Mouse (Mus musculus) kidney, postnatal 0 days (tissue): ENCODE data around the gene Tapbp. TPM values are rescaled to one million over a fixed set of nuclear protein-coding genes. Genes with fewer than 3 reads are reported as not detected.
A peak's percentile ranks its signal among the peaks of the same experiment; 100 is the strongest.

Experiments used
- ATAC-seq: fragments of 200-750 bp; cut with Nextera tagmentation; replicated peaks from 2 replicates; pipeline ENCODE4 v1.8.0; 2017; ENCODE audit warnings: low read depth, moderate number of reproducible peaks, moderate TSS enrichment, moderate library complexity; ENCODE audit not compliant: low FRiP score
- DNase-seq: peaks from one replicate; pipeline ENCODE4 v3.0.0-alpha.2; 2016; ENCODE audit warnings: low spot score
- H3K27ac ChIP-seq: fragments of 300-500 bp; sonication (generic); 2 replicates; pipeline ENCODE4 v1.5.1; 2014; ENCODE audit warnings: mild to moderate bottlenecking
- H3K27me3 ChIP-seq: fragments of 300-500 bp; sonication (generic); 2 replicates; pipeline ENCODE4 v1.6.1; 2014; ENCODE audit warnings: low read length, mixed read lengths; ENCODE audit not compliant: insufficient read depth
- H3K36me3 ChIP-seq: fragments of 300-500 bp; sonication (generic); 2 replicates; pipeline ENCODE4 v1.6.1; 2014; ENCODE audit warnings: low read length, mixed read lengths; ENCODE audit not compliant: insufficient read depth
- H3K4me1 ChIP-seq: fragments of 300-500 bp; sonication (generic); replicated peaks from 2 replicates; pipeline ENCODE4 v1.6.1; 2014; ENCODE audit warnings: antibody characterized with exemption, low read length, mixed read lengths; ENCODE audit not compliant: insufficient read depth
- H3K4me2 ChIP-seq: fragments of 300-500 bp; sonication (generic); 2 replicates; pipeline ENCODE4 v1.6.1; 2014; ENCODE audit warnings: mild to moderate bottlenecking, low read length, moderate library complexity, mixed read lengths
- H3K4me3 ChIP-seq: fragments of 300-500 bp; sonication (generic); replicated peaks from 2 replicates; pipeline ENCODE4 v1.5.1; 2014; ENCODE audit warnings: low read depth, low read length
- H3K9ac ChIP-seq: fragments of 300-500 bp; sonication (generic); 2 replicates; pipeline ENCODE4 v1.6.1; 2014; ENCODE audit warnings: low read depth, low read length
- H3K9me3 ChIP-seq: fragments of 300-500 bp; sonication (generic); replicated peaks from 2 replicates; pipeline ENCODE4 v1.6.1; 2016; ENCODE audit warnings: low read length, inconsistent platforms, mixed read lengths
- CTCF ChIP-seq: IDR thresholded peaks from 2 replicates; pipeline ENCODE4 v1.5.1; 2016; ENCODE audit warnings: antibody characterized with exemption, low read depth, mild to moderate bottlenecking, moderate library complexity
- WGBS: fragments of 180-500 bp; shearing (Covaris S2); extraction: QIAGEN DNeasy Blood & Tissue Kit; methylation state at CpG from one replicate; pipeline ENCODE4 v1.1.7; 2014; 5-methylcytosine and 5-hydroxymethylcytosine counted together
- polyA plus RNA-seq: library from polyadenylated mRNA; unstranded; fragments of >200 nt; fragmentation: Nextera tagmentation; extraction: Ambion mirVana; gene quantifications from 2 replicates; pipeline ENCODE4 v1.2.1, GENCODE M21; 2015

Tapbp gene
- polyA plus RNA-seq, 1 experiment from 2014 or later, result 53.2 TPM

- H3K27me3 ChIP-seq, result no peaks in the 10 kb centered on the region
- no peak; the same call in 1 of the 2 replicates for TF ChIP-seq CTCF
Observed at GRCm38 (mm10) chr17:33930280-33931158, 14.8 kb downstream of the Tapbp start.

DNA sequence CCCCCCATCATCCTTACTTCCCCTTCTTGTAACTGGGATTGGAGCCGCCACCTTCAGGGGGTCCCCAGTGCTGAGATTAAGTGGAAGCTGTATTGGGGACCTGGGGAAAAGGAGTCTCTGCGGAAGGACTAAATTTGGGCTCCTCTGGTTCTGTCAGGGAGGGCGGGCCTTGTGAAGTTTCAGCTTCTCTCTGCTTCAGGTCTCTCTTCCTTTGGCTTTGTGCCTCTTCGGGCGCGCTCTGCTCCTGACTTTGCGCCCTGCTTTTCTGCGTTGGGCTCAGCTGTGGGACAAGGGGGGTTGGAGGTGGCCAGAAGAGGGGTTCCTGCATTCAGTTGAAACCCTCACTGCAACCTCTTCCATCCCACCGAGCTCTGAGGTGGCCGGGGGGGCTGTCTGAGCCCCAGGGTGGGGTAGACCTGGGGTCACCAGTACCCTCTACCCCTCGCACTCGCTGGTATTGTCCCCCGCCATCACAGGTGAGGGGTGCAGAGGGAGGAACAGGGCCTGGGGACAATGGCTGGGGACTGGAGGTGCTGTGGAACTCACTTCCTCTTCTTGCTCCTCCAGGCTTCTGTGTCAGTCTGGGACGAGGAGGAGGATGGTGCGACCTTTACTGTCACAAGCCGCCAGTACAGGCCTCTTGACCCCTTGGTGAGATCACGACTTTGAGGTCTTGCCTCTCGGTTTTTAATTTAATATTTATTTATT lies 15.6 kb downstream of the Tapbp start:
- H3K9ac ChIP-seq, result peak overlapping the region; percentile 79
- H3K9me3 ChIP-seq, result no peaks in the 10 kb centered on the region
- no peak for TF ChIP-seq CTCF
- H3K36me3 ChIP-seq, result peaks cover 18% of the 10 kb centered on the region
- H3K4me2 ChIP-seq, result peak overlapping the region; percentile 100
- H3K27me3 ChIP-seq, result no peaks in the 10 kb centered on the region
- H3K27ac ChIP-seq, result 0 out of 2 replicates have a peak overlapping the region, but pooled peaks have one; percentile 4
- ATAC-seq (no peak), DNase-seq (no peak)
- H3K4me3 ChIP-seq, result peak overlapping the region; percentile 82
- H3K4me1 ChIP-seq, result peaks cover 3% of the 10 kb centered on the region; the same call in 1 of the 2 replicates
- WGBS, result 44% methylated on average over 18 of the region's 18 CpGs

More at GRCm38 (mm10) chr17:33930280-33931158, 14.8 kb downstream of the Tapbp start:
- H3K4me1 ChIP-seq, result peaks cover 3% of the 10 kb centered on the region; the same call in 1 of the 2 replicates
- peak overlapping the region; percentile 100 for H3K4me2 ChIP-seq
- 1% methylated on average over 39 of the region's 45 CpGs for WGBS
- H3K9ac ChIP-seq, result peak overlapping the region; percentile 79
- ATAC-seq (0 out of 2 replicates have a peak, but pooled peaks have one; percentile 5), DNase-seq (peak; percentile 41)
- peaks cover 13% of the 10 kb centered on the region for H3K36me3 ChIP-seq
- H3K27ac ChIP-seq, result peak overlapping the region; percentile 85
- H3K4me3 ChIP-seq, result peak overlapping the region; percentile 82
- H3K9me3 ChIP-seq, result no peaks in the 10 kb centered on the region

DNA sequence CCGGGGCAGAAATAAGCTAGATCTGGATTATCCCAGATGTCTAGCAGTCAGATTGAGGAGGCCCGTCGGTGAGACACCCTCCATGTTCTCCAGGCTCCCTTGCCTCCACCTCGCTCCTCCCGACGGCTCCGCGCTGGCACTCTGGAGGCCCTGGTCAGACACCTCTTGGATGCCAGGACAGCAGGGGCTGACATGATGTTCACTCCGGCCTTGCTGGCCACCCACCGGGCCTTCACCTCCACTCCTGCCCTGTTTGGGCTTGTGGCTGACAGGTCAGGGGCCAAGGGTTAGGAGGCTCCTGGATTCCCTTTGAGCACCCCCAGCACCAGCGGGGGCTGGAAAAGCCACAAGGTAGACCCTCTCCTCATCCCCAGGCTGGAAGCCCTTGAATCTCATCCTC lies 16.2 kb downstream of the Tapbp start:
- H3K27ac ChIP-seq, result no peak overlapping the region
- H3K36me3 ChIP-seq, result peaks cover 16% of the 10 kb centered on the region
- ATAC-seq (no peak), DNase-seq (no peak)
- H3K9ac ChIP-seq, result no peak overlapping the region
- peaks cover 3% of the 10 kb centered on the region; the same call in 1 of the 2 replicates for H3K4me1 ChIP-seq
- no peak overlapping the region for H3K4me3 ChIP-seq
- TF ChIP-seq CTCF, result no peak
- no peaks in the 10 kb centered on the region for H3K9me3 ChIP-seq
- 91% methylated on average over 11 of the region's 11 CpGs for WGBS
- no peak overlapping the region for H3K4me2 ChIP-seq
- no peaks in the 10 kb centered on the region for H3K27me3 ChIP-seq

DNA sequence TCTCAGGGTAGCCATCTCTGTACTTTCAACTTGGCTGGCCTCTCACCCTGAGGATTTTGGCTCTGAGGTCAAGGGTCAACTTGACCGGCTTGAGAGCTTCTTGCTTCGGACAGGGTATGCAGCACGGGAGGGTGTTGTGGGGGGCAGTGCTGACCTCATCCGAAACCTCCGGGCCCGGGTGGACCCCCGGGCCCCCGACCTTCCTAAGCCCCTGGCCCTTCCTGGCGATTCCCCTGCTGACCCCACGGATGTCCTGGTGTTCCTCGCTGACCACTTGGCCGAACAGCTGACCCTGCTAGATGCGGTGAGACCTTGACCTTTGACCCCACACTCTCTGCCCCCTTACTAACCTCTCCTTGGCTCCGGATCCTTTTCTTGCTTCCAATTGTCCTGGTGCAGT lies 16.7 kb downstream of the Tapbp start:
- H3K4me1 ChIP-seq, result peaks cover 3% of the 10 kb centered on the region; the same call in 1 of the 2 replicates
- 90% methylated on average over 14 of the region's 14 CpGs for WGBS
- H3K4me2 ChIP-seq, result no peak overlapping the region
- H3K27ac ChIP-seq, result no peak overlapping the region
- no peak overlapping the region for H3K4me3 ChIP-seq
- no peaks in the 10 kb centered on the region for H3K27me3 ChIP-seq
- ATAC-seq (no peak), DNase-seq (no peak)
- TF ChIP-seq CTCF, result no peak
- peaks cover 21% of the 10 kb centered on the region for H3K36me3 ChIP-seq
- no peaks in the 10 kb centered on the region for H3K9me3 ChIP-seq
- no peak overlapping the region for H3K9ac ChIP-seq

DNA sequence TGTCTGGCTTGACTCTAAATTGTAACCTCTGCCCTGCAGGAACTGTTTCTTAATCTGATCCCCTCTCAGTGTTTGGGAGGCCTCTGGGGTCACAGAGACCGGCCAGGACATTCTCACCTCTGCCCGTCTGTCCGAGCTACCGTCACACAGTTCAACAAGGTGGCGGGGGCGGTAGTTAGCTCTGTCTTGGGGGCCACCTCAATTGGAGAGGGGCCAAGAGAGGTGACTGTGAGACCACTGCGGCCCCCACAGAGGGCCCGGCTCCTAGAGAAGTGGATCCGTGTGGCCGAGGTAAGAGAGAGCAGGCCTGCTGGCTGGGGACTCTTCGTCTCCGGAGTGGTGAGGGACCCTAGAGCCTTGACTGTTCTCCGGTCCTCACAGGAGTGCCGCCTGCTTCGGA lies 17.3 kb downstream of the Tapbp start:
- DNase-seq (no peak), ATAC-seq (no peak)
- Histone ChIP-seq H3K9ac (no peak overlapping the region), H3K27ac (no peak overlapping the region), H3K36me3 (peaks cover 24% of the 10 kb centered on the region), H3K4me3 (no peak overlapping the region), H3K27me3 (no peaks in the 10 kb centered on the region), H3K9me3 (no peaks in the 10 kb centered on the region), H3K4me1 (peaks cover 3% of the 10 kb centered on the region; the same call in 1 of the 2 replicates), H3K4me2 (no peak overlapping the region)
- no peak for TF ChIP-seq CTCF
- 90% methylated on average over 15 of the region's 15 CpGs for WGBS

- WGBS, result 80% methylated on average over 20 of the region's 21 CpGs
Observed at GRCm38 (mm10) chr17:33935422-33936055, 19.8 kb downstream of the Tapbp start.

More at GRCm38 (mm10) chr17:33935422-33936055, 19.8 kb downstream of the Tapbp start:
- Histone ChIP-seq H3K36me3 (peaks cover 24% of the 10 kb centered on the region), H3K4me3 (no peak overlapping the region), H3K4me2 (no peak overlapping the region), H3K9ac (no peak overlapping the region), H3K27ac (no peak overlapping the region), H3K9me3 (no peaks in the 10 kb centered on the region), H3K4me1 (peaks cover under 1% of the 10 kb centered on the region; the same call in 1 of the 2 replicates), H3K27me3 (no peaks in the 10 kb centered on the region)
- ATAC-seq, result no peak
- no peak for TF ChIP-seq CTCF
- DNase-seq, result no peak
